Mouse (Mus musculus) stomach, embryonic 16.5 days (tissue): ENCODE data around the gene Comp. TPM values are rescaled to one million over a fixed set of nuclear protein-coding genes. Genes with fewer than 3 reads are reported as not detected.

Experiments used
- ATAC-seq: fragments of 200-750 bp; cut with Nextera tagmentation; 2 replicates; pipeline ENCODE4 v1.8.0; 2017; ENCODE audit warnings: moderate number of reproducible peaks, moderate TSS enrichment; ENCODE audit not compliant: insufficient read depth, low FRiP score
- H3K27ac ChIP-seq: fragments of 300-500 bp; sonication (generic); 2 replicates; pipeline ENCODE4 v1.5.1; 2014; ENCODE audit warnings: low read length
- H3K27me3 ChIP-seq: fragments of 300-500 bp; sonication (generic); 2 replicates; pipeline ENCODE4 v1.6.1; 2014; ENCODE audit warnings: low read length, control low read depth, mixed read lengths; ENCODE audit not compliant: control insufficient read depth, insufficient read depth
- H3K36me3 ChIP-seq: fragments of 300-500 bp; sonication (generic); 2 replicates; pipeline ENCODE4 v1.6.1; 2014; ENCODE audit warnings: low read length; ENCODE audit not compliant: control insufficient read depth, insufficient read depth
- H3K4me1 ChIP-seq: fragments of 300-500 bp; sonication (generic); 2 replicates; pipeline ENCODE4 v1.6.1; 2014; ENCODE audit warnings: low read length, control low read depth, mixed read lengths; ENCODE audit not compliant: control insufficient read depth, insufficient read depth
- H3K4me2 ChIP-seq: fragments of 300-500 bp; sonication (generic); 2 replicates; pipeline ENCODE4 v1.6.1; 2014; ENCODE audit warnings: low read depth, low read length, mixed read lengths
- H3K4me3 ChIP-seq: fragments of 300-500 bp; sonication (generic); replicated peaks from 2 replicates; pipeline ENCODE4 v1.5.1; 2014; ENCODE audit warnings: mild to moderate bottlenecking, low read length
- H3K9ac ChIP-seq: fragments of 300-500 bp; sonication (generic); 2 replicates; pipeline ENCODE4 v1.6.1; 2014; ENCODE audit warnings: low read length
- H3K9me3 ChIP-seq: fragments of 300-500 bp; sonication (generic); replicated peaks from 2 replicates; pipeline ENCODE4 v1.6.1; 2016; ENCODE audit warnings: low read length, control low read depth; ENCODE audit not compliant: control insufficient read depth
- WGBS: fragments of 180-500 bp; shearing (Covaris S2); extraction: QIAGEN DNeasy Blood & Tissue Kit; methylation state at CpG from one replicate; pipeline ENCODE4 v1.1.7; 2014; 5-methylcytosine and 5-hydroxymethylcytosine counted together
- polyA plus RNA-seq: library from polyadenylated mRNA; unstranded; fragments of >200 nt; fragmentation: Nextera tagmentation; extraction: Ambion mirVana; gene quantifications from 2 replicates; pipeline ENCODE4 v1.2.1, GENCODE M21; 2015

The Comp gene
- polyA plus RNA-seq, 1 experiment from 2014 or later = 0.25 TPM

GRCm38 (mm10) chr8:70377049-70377448 is 3.7 kb downstream of the Comp start:
- ATAC-seq = no peak
- no peak overlapping the region for H3K4me2 ChIP-seq
- 12% methylated on average over 15 of the region's 15 CpGs for WGBS
- peaks cover 29% of the 10 kb centered on the region for H3K4me1 ChIP-seq
- H3K9me3 ChIP-seq = no peaks in the 10 kb centered on the region
- H3K27me3 ChIP-seq = peaks cover 66% of the 10 kb centered on the region
- no peak overlapping the region for H3K27ac ChIP-seq
- H3K9ac ChIP-seq = no peak overlapping the region
- H3K4me3 ChIP-seq = no peak overlapping the region
- H3K36me3 ChIP-seq = no peaks in the 10 kb centered on the region

- no peak for ATAC-seq
- no peak overlapping the region for H3K9ac ChIP-seq
- H3K27ac ChIP-seq = no peak overlapping the region
- H3K4me1 ChIP-seq = peaks cover 11% of the 10 kb centered on the region
- no peak overlapping the region for H3K4me2 ChIP-seq
- 84% methylated on average over 12 of the region's 12 CpGs for WGBS
- no peak overlapping the region for H3K4me3 ChIP-seq
- peaks cover 36% of the 10 kb centered on the region for H3K27me3 ChIP-seq
- H3K36me3 ChIP-seq = no peaks in the 10 kb centered on the region
- H3K9me3 ChIP-seq = no peaks in the 10 kb centered on the region
Measured at GRCm38 (mm10) chr8:70380069-70380468, 6.7 kb downstream of the Comp start.

GRCm38 (mm10) chr8:70383287-70383686 is 9.9 kb downstream of the Comp start:
- Histone ChIP-seq H3K27me3 (peaks cover 7% of the 10 kb centered on the region; the same call in 1 of the 2 replicates), H3K4me3 (no peak overlapping the region), H3K4me1 (no peaks in the 10 kb centered on the region), H3K9ac (no peak overlapping the region), H3K9me3 (no peaks in the 10 kb centered on the region), H3K36me3 (0 out of 2 replicates have a peak, but pooled peaks cover 3% of the 10 kb centered on the region), H3K4me2 (no peak overlapping the region), H3K27ac (no peak overlapping the region)
- ATAC-seq = peak; percentile 46; the same call in 1 of the 2 replicates
- 50% methylated on average over 3 of the region's 3 CpGs for WGBS

- Histone ChIP-seq H3K4me2 (no peak overlapping the region), H3K9me3 (no peaks in the 10 kb centered on the region), H3K27me3 (no peaks in the 10 kb centered on the region), H3K4me1 (no peaks in the 10 kb centered on the region), H3K4me3 (no peak overlapping the region), H3K9ac (no peak overlapping the region), H3K27ac (no peak overlapping the region), H3K36me3 (0 out of 2 replicates have a peak, but pooled peaks cover 3% of the 10 kb centered on the region)
- WGBS = 90% methylated on average over 2 of the region's 2 CpGs
- no peak for ATAC-seq
Measured at GRCm38 (mm10) chr8:70389678-70390077, 16.3 kb downstream of the Comp start.

- 86% methylated on average over 5 of the region's 5 CpGs for WGBS
- H3K9ac ChIP-seq = no peak overlapping the region
- no peaks in the 10 kb centered on the region for H3K36me3 ChIP-seq
- no peak for ATAC-seq
- no peak overlapping the region for H3K4me3 ChIP-seq
- H3K4me1 ChIP-seq = no peaks in the 10 kb centered on the region
- H3K4me2 ChIP-seq = no peak overlapping the region
- H3K9me3 ChIP-seq = no peaks in the 10 kb centered on the region
- no peaks in the 10 kb centered on the region for H3K27me3 ChIP-seq
- no peak overlapping the region for H3K27ac ChIP-seq
Measured at GRCm38 (mm10) chr8:70393087-70393486, 19.7 kb downstream of the Comp start.

- Histone ChIP-seq H3K9me3 (no peaks in the 10 kb centered on the region), H3K27me3 (no peaks in the 10 kb centered on the region), H3K4me1 (no peaks in the 10 kb centered on the region), H3K27ac (no peak overlapping the region), H3K4me2 (no peak overlapping the region), H3K9ac (no peak overlapping the region), H3K4me3 (no peak overlapping the region), H3K36me3 (no peaks in the 10 kb centered on the region)
- ATAC-seq = no peak
- WGBS = 83% methylated on average over 8 of the region's 8 CpGs
Measured at GRCm38 (mm10) chr8:70394269-70394998, 21.1 kb downstream of the Comp start.

- 78% methylated on average over 5 of the region's 5 CpGs for WGBS
- Histone ChIP-seq H3K4me2 (no peak overlapping the region), H3K9me3 (no peaks in the 10 kb centered on the region), H3K36me3 (peaks cover 7% of the 10 kb centered on the region; the same call in 1 of the 2 replicates), H3K4me3 (no peak overlapping the region), H3K4me1 (no peaks in the 10 kb centered on the region), H3K27ac (no peak overlapping the region), H3K9ac (no peak overlapping the region), H3K27me3 (no peaks in the 10 kb centered on the region)
- no peak for ATAC-seq
Measured at GRCm38 (mm10) chr8:70395649-70396048, 22.3 kb downstream of the Comp start.

GRCm38 (mm10) chr8:70396184-70396583 is 22.8 kb downstream of the Comp start:
- WGBS = 77% methylated on average over 5 of the region's 5 CpGs

GRCm38 (mm10) chr8:70397611-70398563 is 24.5 kb downstream of the Comp start:
- no peak overlapping the region for H3K9ac ChIP-seq

More at GRCm38 (mm10) chr8:70396184-70396583, 22.8 kb downstream of the Comp start:
- Histone ChIP-seq H3K27me3 (no peaks in the 10 kb centered on the region), H3K9me3 (no peaks in the 10 kb centered on the region), H3K27ac (no peak overlapping the region), H3K4me3 (no peak overlapping the region), H3K36me3 (peaks cover 7% of the 10 kb centered on the region; the same call in 1 of the 2 replicates), H3K9ac (no peak overlapping the region), H3K4me1 (no peaks in the 10 kb centered on the region), H3K4me2 (no peak overlapping the region)
- ATAC-seq = no peak

More at GRCm38 (mm10) chr8:70397611-70398563, 24.5 kb downstream of the Comp start:
- WGBS = 84% methylated on average over 16 of the region's 16 CpGs
- no peaks in the 10 kb centered on the region for H3K9me3 ChIP-seq
- no peak overlapping the region for H3K4me2 ChIP-seq
- H3K36me3 ChIP-seq = peaks cover 7% of the 10 kb centered on the region; the same call in 1 of the 2 replicates
- no peak overlapping the region for H3K27ac ChIP-seq
- H3K4me1 ChIP-seq = no peaks in the 10 kb centered on the region
- no peak for ATAC-seq
- H3K4me3 ChIP-seq = no peak overlapping the region
- no peaks in the 10 kb centered on the region for H3K27me3 ChIP-seq
